Mouse (Mus musculus) left cerebral cortex, adult 9 months (tissue): ENCODE results near the gene Muc5ac.
A peak's percentile ranks its signal among the peaks of the same experiment; 100 is the strongest.
"Not testable (repeated sequence)": the region's sequence is repeated elsewhere in the genome, so short reads cannot be mapped to it uniquely, and the experiment has no call there.

Source experiments
- DNase-seq, 2 experiments: peaks; one replicate each; pipeline ENCODE4 v3.0.0; 2022; ENCODE audit warnings: low spot score in 2 of 2

Muc5ac gene

GRCm38 (mm10) chr7:141788677-141789452, at the start of gene Muc5ac:
Gene Muc5ac (plus strand): TSS chr7:141788972.
- no peak for DNase-seq

GRCm38 (mm10) chr7:141747451-141748100, 41.2 kb upstream of the Muc5ac start:
- peak in 1 of 2 experiments; percentile 17 for DNase-seq

GRCm38 (mm10) chr7:141752513-141752912, 36.3 kb upstream of the Muc5ac start:
- DNase-seq, result no peak

GRCm38 (mm10) chr7:141755831-141756230, 32.9 kb upstream of the Muc5ac start:
- peak; percentile 11 to 90 for DNase-seq

GRCm38 (mm10) chr7:141758291-141758690, 30.5 kb upstream of the Muc5ac start:
- no peak for DNase-seq

- DNase-seq, result no peak
Measured at GRCm38 (mm10) chr7:141770521-141770920, 18.3 kb upstream of the Muc5ac start.

GRCm38 (mm10) chr7:141770988-141771387, 17.8 kb upstream of the Muc5ac start:
- DNase-seq, result no peak

GRCm38 (mm10) chr7:141772058-141772557, 16.7 kb upstream of the Muc5ac start:
- no peak for DNase-seq

GRCm38 (mm10) chr7:141774855-141775254, 13.9 kb upstream of the Muc5ac start:
- DNase-seq, result no peak

GRCm38 (mm10) chr7:141776199-141776598, 12.6 kb upstream of the Muc5ac start:
- no peak for DNase-seq

GRCm38 (mm10) chr7:141794251-141794650, 5.5 kb downstream of the Muc5ac start:
- no peak for DNase-seq

GRCm38 (mm10) chr7:141803206-141803605, 14.4 kb downstream of the Muc5ac start:
- peak in 1 of 2 experiments; percentile 8 for DNase-seq

- DNase-seq, result peak; percentile 73 to 82
Measured at GRCm38 (mm10) chr7:141805384-141805783, 16.6 kb downstream of the Muc5ac start.

- not testable (repeated sequence) for DNase-seq
Measured at GRCm38 (mm10) chr7:141807823-141808222, 19.1 kb downstream of the Muc5ac start.

- DNase-seq, result not testable (repeated sequence)
Measured at GRCm38 (mm10) chr7:141809933-141810332, 21.2 kb downstream of the Muc5ac start.

GRCm38 (mm10) chr7:141813321-141813720, 24.5 kb downstream of the Muc5ac start:
- DNase-seq, result no peak

GRCm38 (mm10) chr7:141815361-141815760, 26.6 kb downstream of the Muc5ac start:
- no peak for DNase-seq

- no peak for DNase-seq
Measured at GRCm38 (mm10) chr7:141817355-141818075, 28.7 kb downstream of the Muc5ac start.

GRCm38 (mm10) chr7:141818267-141818666, 29.5 kb downstream of the Muc5ac start:
- DNase-seq, result no peak

- no peak for DNase-seq
Measured at GRCm38 (mm10) chr7:141822582-141823261, 34.0 kb downstream of the Muc5ac start.

GRCm38 (mm10) chr7:141823699-141824098, 34.9 kb downstream of the Muc5ac start:
- DNase-seq, result no peak

GRCm38 (mm10) chr7:141824398-141824797, 35.6 kb downstream of the Muc5ac start:
- no peak for DNase-seq
